Mouse (Mus musculus): ENCODE data around the gene Lsamp. TPM values are rescaled to one million over a fixed set of nuclear protein-coding genes. Genes with fewer than 3 reads are reported as not detected.

Lsamp gene
- total and polyA plus RNA-seq, 2 experiments: 0.07 to 0.37 TPM

- H3K4me1 ChIP-seq (ENCODE audit: control insufficient read depth, insufficient read depth, low read length): no peaks in the 10 kb centered on the region
- no peak for DNase-seq (ENCODE audit: extremely low read depth, low read depth, low spot score)
- WGBS: 58% methylated on average over 4 of the region's 4 CpGs
- H3K27me3 ChIP-seq (ENCODE audit: control insufficient read depth, insufficient read depth, low read length): peaks cover 2% of the 10 kb centered on the region; the same call in 1 of the 2 replicates
- no peak overlapping the region for H3K27ac ChIP-seq (replicated peaks; ENCODE audit: insufficient read depth, low read depth, low read length)
- H3K79me2 ChIP-seq (ENCODE audit: control insufficient read depth, insufficient read depth, low read length): no peaks in the 10 kb centered on the region
- TF ChIP-seq CTCF (IDR thresholded peaks at IDR 0.05; ENCODE audit: low read depth, low read length): no peak
- no peak for TF ChIP-seq POLR2A (IDR thresholded peaks at IDR 0.05; ENCODE audit: extremely low read depth, insufficient read depth, low read length)
- no peaks in the 10 kb centered on the region for H3K36me3 ChIP-seq (ENCODE audit: control insufficient read depth, insufficient read depth, low read length)
- H3K4me3 ChIP-seq (ENCODE audit: insufficient read depth, low read depth, low read length): no peak overlapping the region
- no peak overlapping the region for H3K9ac ChIP-seq (ENCODE audit: low read depth, low read length)
Measured at GRCm38 (mm10) chr16:41771427-41772125, 1787.4 kb downstream of the Lsamp start.

DNA sequence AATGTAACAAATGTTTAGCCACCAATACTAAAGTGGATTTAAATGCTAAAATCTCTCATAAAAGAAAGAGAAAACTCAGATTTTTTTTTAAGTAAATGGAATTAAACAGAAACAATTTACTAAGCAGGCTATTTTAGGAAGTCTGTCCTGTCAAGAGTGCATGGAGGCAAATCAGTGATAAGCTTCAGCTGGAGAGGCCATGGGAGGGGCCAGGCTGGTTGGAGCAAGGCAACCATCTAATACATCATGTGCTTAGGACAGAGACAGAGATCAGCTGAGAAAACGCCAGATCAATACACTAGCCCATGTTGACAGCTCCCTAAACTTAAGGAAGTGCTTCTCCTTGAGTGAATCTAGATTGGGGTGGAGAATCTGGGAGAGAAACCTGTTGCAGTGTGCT lies 1793.4 kb downstream of the Lsamp start:
- DNase-seq (ENCODE audit: extremely low read depth, low read depth, low spot score): peak; percentile 4
- H3K79me2 ChIP-seq (ENCODE audit: control insufficient read depth, insufficient read depth, low read length): no peaks in the 10 kb centered on the region
- 80% methylated on average over 1 of the region's 1 CpGs for WGBS

DNA sequence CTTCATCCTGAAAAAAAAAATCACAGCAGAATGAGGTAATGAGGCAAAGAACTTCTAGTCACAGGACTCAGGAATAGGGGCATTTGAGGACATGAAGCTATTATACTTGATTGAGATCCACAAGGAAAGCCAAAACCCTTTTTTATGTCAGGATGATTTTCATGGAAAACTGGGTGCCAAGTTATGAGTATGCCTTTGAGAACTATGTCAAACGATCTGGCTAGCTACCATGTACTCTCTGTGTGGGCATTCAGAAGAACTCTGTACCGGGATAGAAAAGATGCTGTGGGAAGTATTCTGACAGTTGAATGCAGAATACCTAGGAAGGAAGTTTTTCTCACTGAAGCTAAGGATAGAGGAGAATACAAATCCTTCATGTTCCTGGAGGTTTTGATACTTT lies 1801.4 kb downstream of the Lsamp start:
- no peaks in the 10 kb centered on the region for H3K36me3 ChIP-seq (ENCODE audit: control insufficient read depth, insufficient read depth, low read length)
- no peaks in the 10 kb centered on the region for H3K79me2 ChIP-seq (ENCODE audit: control insufficient read depth, insufficient read depth, low read length)
- H3K9ac ChIP-seq (ENCODE audit: low read depth, low read length): no peak overlapping the region
- no peaks in the 10 kb centered on the region for H3K27me3 ChIP-seq (ENCODE audit: control insufficient read depth, insufficient read depth, low read length)
- DNase-seq (ENCODE audit: extremely low read depth, low read depth, low spot score): no peak
- TF ChIP-seq POLR2A (IDR thresholded peaks at IDR 0.05; ENCODE audit: extremely low read depth, insufficient read depth, low read length): no peak
- no peak for TF ChIP-seq CTCF (IDR thresholded peaks at IDR 0.05; ENCODE audit: low read depth, low read length)
- H3K27ac ChIP-seq (replicated peaks; ENCODE audit: insufficient read depth, low read depth, low read length): no peak overlapping the region
- no peaks in the 10 kb centered on the region for H3K4me1 ChIP-seq (ENCODE audit: control insufficient read depth, insufficient read depth, low read length)
- 81% methylated on average over 2 of the region's 2 CpGs for WGBS
- H3K4me3 ChIP-seq (ENCODE audit: insufficient read depth, low read depth, low read length): no peak overlapping the region

More for the DNA sequence above, 1793.4 kb downstream of the Lsamp start:
- Histone ChIP-seq H3K27me3 (ENCODE audit: control insufficient read depth, insufficient read depth, low read length) (no peaks in the 10 kb centered on the region), H3K4me1 (ENCODE audit: control insufficient read depth, insufficient read depth, low read length) (no peaks in the 10 kb centered on the region), H3K27ac (replicated peaks; ENCODE audit: insufficient read depth, low read depth, low read length) (no peak overlapping the region), H3K36me3 (ENCODE audit: control insufficient read depth, insufficient read depth, low read length) (no peaks in the 10 kb centered on the region), H3K4me3 (ENCODE audit: insufficient read depth, low read depth, low read length) (no peak overlapping the region), H3K9ac (ENCODE audit: low read depth, low read length) (no peak overlapping the region)
- TF ChIP-seq CTCF (IDR thresholded peaks at IDR 0.05; ENCODE audit: low read depth, low read length) (no peak), POLR2A (IDR thresholded peaks at IDR 0.05; ENCODE audit: extremely low read depth, insufficient read depth, low read length) (no peak)

DNA sequence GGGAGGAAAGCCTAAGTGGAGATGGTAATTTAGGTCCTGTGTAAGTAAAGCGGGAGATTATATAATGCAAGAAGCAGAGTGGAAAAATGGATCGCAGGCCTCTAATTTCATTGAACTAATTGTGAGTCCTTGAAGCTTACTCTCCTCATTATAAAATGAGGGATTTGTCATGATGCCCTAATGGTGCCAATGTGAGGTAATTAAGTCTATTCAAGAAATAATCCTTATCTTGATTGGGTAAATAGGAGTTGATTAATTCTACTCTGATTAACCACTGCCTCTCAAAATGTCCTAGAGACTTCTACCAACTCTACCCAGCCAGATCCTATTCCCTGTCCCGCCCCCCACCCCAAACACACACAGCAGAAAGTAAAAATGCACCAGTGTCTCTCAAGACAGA lies 1802.5 kb downstream of the Lsamp start:
- Histone ChIP-seq H3K9ac (ENCODE audit: low read depth, low read length) (no peak overlapping the region), H3K36me3 (ENCODE audit: control insufficient read depth, insufficient read depth, low read length) (no peaks in the 10 kb centered on the region), H3K79me2 (ENCODE audit: control insufficient read depth, insufficient read depth, low read length) (no peaks in the 10 kb centered on the region), H3K27me3 (ENCODE audit: control insufficient read depth, insufficient read depth, low read length) (no peaks in the 10 kb centered on the region), H3K4me1 (ENCODE audit: control insufficient read depth, insufficient read depth, low read length) (no peaks in the 10 kb centered on the region), H3K27ac (replicated peaks; ENCODE audit: insufficient read depth, low read depth, low read length) (no peak overlapping the region), H3K4me3 (ENCODE audit: insufficient read depth, low read depth, low read length) (no peak overlapping the region)
- 86% methylated on average over 3 of the region's 3 CpGs for WGBS
- no peak for TF ChIP-seq POLR2A (IDR thresholded peaks at IDR 0.05; ENCODE audit: extremely low read depth, insufficient read depth, low read length)
- TF ChIP-seq CTCF (IDR thresholded peaks at IDR 0.05; ENCODE audit: low read depth, low read length): no peak
- no peak for DNase-seq (ENCODE audit: extremely low read depth, low read depth, low spot score)

- Histone ChIP-seq H3K4me3 (ENCODE audit: insufficient read depth, low read depth, low read length) (no peak overlapping the region), H3K79me2 (ENCODE audit: control insufficient read depth, insufficient read depth, low read length) (no peaks in the 10 kb centered on the region), H3K36me3 (ENCODE audit: control insufficient read depth, insufficient read depth, low read length) (no peaks in the 10 kb centered on the region), H3K27me3 (ENCODE audit: control insufficient read depth, insufficient read depth, low read length) (no peaks in the 10 kb centered on the region), H3K9ac (ENCODE audit: low read depth, low read length) (no peak overlapping the region), H3K27ac (replicated peaks; ENCODE audit: insufficient read depth, low read depth, low read length) (no peak overlapping the region), H3K4me1 (ENCODE audit: control insufficient read depth, insufficient read depth, low read length) (no peaks in the 10 kb centered on the region)
- WGBS: 65% methylated on average over 1 of the region's 1 CpGs
- no peak for TF ChIP-seq POLR2A (IDR thresholded peaks at IDR 0.05; ENCODE audit: extremely low read depth, insufficient read depth, low read length)
- no peak for TF ChIP-seq CTCF (IDR thresholded peaks at IDR 0.05; ENCODE audit: low read depth, low read length)
- DNase-seq (ENCODE audit: extremely low read depth, low read depth, low spot score): no peak
Measured at GRCm38 (mm10) chr16:41787146-41787545, 1803.0 kb downstream of the Lsamp start.

DNA sequence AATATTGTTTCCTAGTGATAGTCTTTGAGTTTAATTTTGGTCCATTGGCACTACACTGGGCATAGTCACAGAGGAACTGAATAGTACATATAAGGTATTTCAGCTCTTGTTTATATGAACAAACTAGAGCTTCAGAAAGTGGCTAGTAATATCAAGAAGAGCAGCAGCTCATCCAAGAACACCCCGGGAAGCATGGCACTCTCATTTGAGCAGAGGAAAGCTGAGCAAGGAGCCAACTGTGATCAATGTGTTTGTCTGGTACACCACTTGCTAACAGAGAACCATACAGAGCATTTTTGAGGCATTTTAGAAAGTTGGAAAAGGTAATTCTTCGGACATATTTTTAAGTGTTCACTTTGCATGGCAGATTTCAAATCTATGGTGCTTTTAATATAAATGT lies 1805.9 kb downstream of the Lsamp start:
- Histone ChIP-seq H3K9ac (ENCODE audit: low read depth, low read length) (no peak overlapping the region), H3K4me3 (ENCODE audit: insufficient read depth, low read depth, low read length) (no peak overlapping the region), H3K27me3 (ENCODE audit: control insufficient read depth, insufficient read depth, low read length) (no peaks in the 10 kb centered on the region), H3K79me2 (ENCODE audit: control insufficient read depth, insufficient read depth, low read length) (no peaks in the 10 kb centered on the region), H3K36me3 (ENCODE audit: control insufficient read depth, insufficient read depth, low read length) (no peaks in the 10 kb centered on the region), H3K4me1 (ENCODE audit: control insufficient read depth, insufficient read depth, low read length) (no peaks in the 10 kb centered on the region), H3K27ac (replicated peaks; ENCODE audit: insufficient read depth, low read depth, low read length) (no peak overlapping the region)
- 84% methylated on average over 2 of the region's 2 CpGs for WGBS
- TF ChIP-seq CTCF (IDR thresholded peaks at IDR 0.05; ENCODE audit: low read depth, low read length) (no peak), POLR2A (IDR thresholded peaks at IDR 0.05; ENCODE audit: extremely low read depth, insufficient read depth, low read length) (no peak)
- no peak for DNase-seq (ENCODE audit: extremely low read depth, low read depth, low spot score)
